Mouse (Mus musculus) Patski (cell line): ENCODE measurements at regions not wholly inside any gene's neighbourhood (a gene's known extent, or its start where the extent isn't known, plus 50 kb on each side); places are given as distances from the start of the nearest gene placed in this dataset.

Experiments
- ATAC-seq: fragments of 100-300 bp; one replicate; pipeline ENCODE4 v1.8.0; 2021
- CTCF ChIA-PET: fragments of 350-600 bp; sonication (Branson Sonifier 250); formaldehyde crosslinking; loops from one replicate; lab custom pipeline; 2022; ENCODE audit warnings: inconsistent platforms; lab: Charles Lee
- POLR2A ChIA-PET: fragments of 350-600 bp; sonication (Branson Sonifier 250); formaldehyde crosslinking; loops from one replicate; lab custom pipeline; 2022; ENCODE audit warnings: antibody characterized with exemption, inconsistent platforms; lab: Charles Lee
- DNase-seq: peaks from one replicate; pipeline ENCODE4 v3.0.0-alpha.2; 2011; ENCODE audit warnings: low read depth, low spot score
- H3K27me3 ChIP-seq: fragments of 371-371 bp; one replicate; pipeline ENCODE4 v1.5.1; 2021
- CTCF ChIP-seq: fragments of 100-300 bp; IDR thresholded peaks from one replicate; pipeline ENCODE4 v1.5.1; 2021
- in situ Hi-C: fragments of 300-500 bp; cut with MboI; formaldehyde crosslinking; loops from 3 replicates; pipeline ENCODE4 v1.11.1; 2018; ENCODE audit warnings: low pct_unique_long_range_greater_than_20kb, mixed read lengths

- DNase-seq = no peak
- no peak for TF ChIP-seq CTCF
- CTCF ChIA-PET = no interaction called here
- no peak for ATAC-seq
- in situ Hi-C loops = no loop called here
- no peaks in the 10 kb centered on the region for H3K27me3 ChIP-seq
- POLR2A ChIA-PET = no interaction called here
Observed at GRCm38 (mm10) chr3:139780054-139780453, 574.6 kb downstream of the Stpg2 start.

GRCm38 (mm10) chr3:139783406-139783805 is 577.9 kb downstream of the Stpg2 start:
- in situ Hi-C loops = no loop called here
- no peak for DNase-seq
- H3K27me3 ChIP-seq = no peaks in the 10 kb centered on the region
- TF ChIP-seq CTCF = no peak
- no peak for ATAC-seq
- ChIA-PET CTCF (no interaction called here), POLR2A (no interaction called here)

- no peak for TF ChIP-seq CTCF
- in situ Hi-C loops = no loop called here
- POLR2A ChIA-PET = no interaction called here
- no peak for ATAC-seq
- CTCF ChIA-PET = interaction anchor here (1.2 kb wide), 1 partner anchor 9 kb away, joined by 3 read pairs; no protein-coding TSS in a partner anchor
- DNase-seq = no peak
- H3K27me3 ChIP-seq = no peaks in the 10 kb centered on the region
Observed at GRCm38 (mm10) chr3:139786510-139786909, 581.0 kb downstream of the Stpg2 start.

GRCm38 (mm10) chr3:139788854-139789253 is 583.4 kb downstream of the Stpg2 start:
- no peak for ATAC-seq
- no peak for TF ChIP-seq CTCF
- in situ Hi-C loops = no loop called here
- no peak for DNase-seq
- POLR2A ChIA-PET = interaction anchor here (0.7 kb wide), 1 partner anchor 127 kb away, joined by 3 read pairs; no protein-coding TSS in a partner anchor
- no peaks in the 10 kb centered on the region for H3K27me3 ChIP-seq
- CTCF ChIA-PET = interaction anchor here (0.9 kb wide), 1 partner anchor 13 kb away, joined by 3 read pairs; no protein-coding TSS in a partner anchor

GRCm38 (mm10) chr3:139796685-139797084 is 591.2 kb downstream of the Stpg2 start:
- CTCF ChIA-PET = interaction anchor here (1.0 kb wide), 1 partner anchor 9 kb away, joined by 3 read pairs; no protein-coding TSS in a partner anchor
- DNase-seq (no peak), ATAC-seq (no peak)

GRCm38 (mm10) chr3:139799059-139799458 is 593.6 kb downstream of the Stpg2 start:
- in situ Hi-C loops = no loop called here
- TF ChIP-seq CTCF = no peak
- ATAC-seq = no peak
- ChIA-PET CTCF (no interaction called here), POLR2A (no interaction called here)
- no peaks in the 10 kb centered on the region for H3K27me3 ChIP-seq
- no peak for DNase-seq

More at GRCm38 (mm10) chr3:139796685-139797084, 591.2 kb downstream of the Stpg2 start:
- in situ Hi-C loops = no loop called here
- H3K27me3 ChIP-seq = no peaks in the 10 kb centered on the region
- TF ChIP-seq CTCF = no peak
- POLR2A ChIA-PET = no interaction called here

GRCm38 (mm10) chr3:139802716-139803710 is 597.5 kb downstream of the Stpg2 start:
- ATAC-seq = peak; percentile 69
- in situ Hi-C loops = no loop called here
- ChIA-PET POLR2A (no interaction called here), CTCF (no interaction called here)
- no peaks in the 10 kb centered on the region for H3K27me3 ChIP-seq
- no peak for DNase-seq
- TF ChIP-seq CTCF = no peak

GRCm38 (mm10) chr3:139828014-139828413 is 622.5 kb downstream of the Stpg2 start:
- CTCF ChIA-PET = interaction anchor here (1.1 to 1.2 kb wide), 2 partner anchors 9 to 98 kb away, joined by 3 to 4 read pairs; no protein-coding TSS in a partner anchor
- no peak for TF ChIP-seq CTCF
- POLR2A ChIA-PET = no interaction called here
- no peaks in the 10 kb centered on the region for H3K27me3 ChIP-seq
- in situ Hi-C loops = no loop called here
- ATAC-seq (no peak), DNase-seq (no peak)

- DNase-seq (no peak), ATAC-seq (no peak)
- CTCF ChIA-PET = interaction anchor here (1.1 to 1.2 kb wide), 2 partner anchors 9 to 98 kb away, joined by 3 to 4 read pairs; no protein-coding TSS in a partner anchor
- no peaks in the 10 kb centered on the region for H3K27me3 ChIP-seq
- in situ Hi-C loops = no loop called here
- POLR2A ChIA-PET = no interaction called here
- no peak for TF ChIP-seq CTCF
Observed at GRCm38 (mm10) chr3:139828581-139828980, 623.1 kb downstream of the Stpg2 start.

GRCm38 (mm10) chr3:139832599-139832998 is 627.1 kb downstream of the Stpg2 start:
- H3K27me3 ChIP-seq = no peaks in the 10 kb centered on the region
- in situ Hi-C loops = no loop called here
- DNase-seq = no peak
- POLR2A ChIA-PET = no interaction called here
- no peak for ATAC-seq
- CTCF ChIA-PET = no interaction called here
- no peak for TF ChIP-seq CTCF

GRCm38 (mm10) chr3:139842015-139842414 is 636.5 kb downstream of the Stpg2 start:
- POLR2A ChIA-PET = interaction anchor here (0.6 kb wide), 1 partner anchor 96 kb away, joined by 5 read pairs; no protein-coding TSS in a partner anchor
- no peak for TF ChIP-seq CTCF

More at GRCm38 (mm10) chr3:139842015-139842414, 636.5 kb downstream of the Stpg2 start:
- ATAC-seq = no peak
- CTCF ChIA-PET = interaction anchor here (1.3 kb wide), 1 partner anchor 15 kb away, joined by 3 read pairs; no protein-coding TSS in a partner anchor
- in situ Hi-C loops = no loop called here
- DNase-seq = no peak
- H3K27me3 ChIP-seq = no peaks in the 10 kb centered on the region
